Mouse (Mus musculus): Measurements from ENCODE around the gene Fam222a. TPM values are rescaled to one million over a fixed set of nuclear protein-coding genes. Genes with fewer than 3 reads are reported as not detected.
A peak's percentile ranks its signal among the peaks of the same experiment; 100 is the strongest.

Fam222a gene
- 1 to 10 TPM; 7.6 to 7.8 TPM for total RNA-seq (2021)
- long read RNA-seq, experiment 1, partial matches to known transcripts: 1 of 3 reads
- long read RNA-seq, experiment 1, other reads (novel, unspliced or antisense): 1 of 3 reads
- long read RNA-seq, experiment 2: 0 reads

DNA sequence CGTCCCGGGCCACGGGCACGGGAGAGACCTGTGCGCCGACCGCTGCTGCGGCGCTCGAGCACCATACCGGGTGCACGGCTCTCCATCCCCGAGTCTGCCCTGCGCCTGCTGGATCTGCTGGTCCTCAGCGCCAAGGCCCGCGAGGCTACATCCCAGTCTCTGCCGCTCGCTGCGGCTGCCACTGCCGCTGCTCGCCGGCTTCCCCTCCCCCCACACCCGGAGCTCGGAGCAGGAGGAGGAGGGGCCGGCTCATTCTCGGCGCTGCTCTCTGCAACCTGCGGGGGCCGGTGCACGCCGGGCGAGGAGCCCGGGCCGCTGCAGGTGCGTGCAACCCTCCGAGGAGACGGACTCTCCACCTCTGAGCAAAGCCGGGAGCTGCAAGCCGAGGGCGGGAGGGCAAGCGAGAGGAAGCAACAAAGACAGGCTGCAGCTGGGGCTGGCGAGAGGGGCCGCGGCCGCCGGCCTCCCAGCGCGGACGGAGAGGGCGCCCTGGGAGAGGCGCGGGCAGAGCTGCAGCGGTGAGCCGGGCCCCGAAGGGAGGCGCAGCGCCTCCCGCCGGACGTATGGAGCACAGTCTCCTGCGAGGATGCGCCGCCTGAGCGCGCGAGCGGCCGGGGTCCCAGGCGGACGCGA is at the start of gene Fam222a:
TSS of gene Fam222a (plus strand) at position 452 of the 633 bp plus-strand sequence.
- DNase-seq (ENCODE audit: low spot score in 2 of 2): peak; percentile 45 to 61

DNA sequence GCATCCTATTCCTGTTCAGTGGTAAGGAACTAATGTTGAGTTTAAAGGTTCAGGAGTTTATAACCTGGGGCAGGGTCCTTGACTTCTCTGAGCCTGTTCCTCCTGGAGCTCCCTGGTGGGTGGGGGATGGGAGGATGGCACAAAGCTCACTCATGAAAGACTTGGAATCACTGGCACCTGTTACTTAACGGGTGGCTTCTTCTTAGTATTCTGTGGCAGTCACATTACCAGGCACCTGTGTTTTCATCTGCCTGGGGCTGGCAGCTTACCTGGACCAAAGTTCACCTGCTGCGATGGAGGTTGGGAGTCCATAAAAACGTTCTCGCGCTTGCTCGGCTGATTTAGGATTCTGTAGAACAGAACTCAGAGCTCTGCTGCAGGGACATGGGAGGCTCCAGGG is 39.5 kb upstream of the Fam222a start:
- no peak for DNase-seq (ENCODE audit: low spot score in 2 of 2)

DNA sequence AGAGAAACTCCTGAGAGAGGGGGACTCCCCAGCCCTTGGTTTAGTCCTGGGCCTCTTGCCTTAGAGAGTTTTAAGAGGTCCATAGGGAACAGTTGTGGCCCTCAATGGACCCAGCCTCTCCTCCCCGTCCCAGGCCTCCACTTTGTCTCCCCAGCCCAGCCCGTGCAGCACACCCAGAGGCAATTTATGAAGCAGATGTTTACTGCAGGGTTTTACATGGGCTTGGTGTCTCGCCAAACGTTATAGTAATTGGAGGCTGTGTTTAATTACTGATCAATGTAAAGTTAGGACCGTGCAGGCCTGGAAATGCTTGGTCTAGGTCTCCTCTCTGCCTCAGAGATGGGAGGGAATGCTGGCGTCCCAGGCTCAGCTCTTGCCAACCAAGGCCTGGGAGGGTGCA is 37.5 kb upstream of the Fam222a start:
- no peak for DNase-seq (ENCODE audit: low spot score in 2 of 2)

DNA sequence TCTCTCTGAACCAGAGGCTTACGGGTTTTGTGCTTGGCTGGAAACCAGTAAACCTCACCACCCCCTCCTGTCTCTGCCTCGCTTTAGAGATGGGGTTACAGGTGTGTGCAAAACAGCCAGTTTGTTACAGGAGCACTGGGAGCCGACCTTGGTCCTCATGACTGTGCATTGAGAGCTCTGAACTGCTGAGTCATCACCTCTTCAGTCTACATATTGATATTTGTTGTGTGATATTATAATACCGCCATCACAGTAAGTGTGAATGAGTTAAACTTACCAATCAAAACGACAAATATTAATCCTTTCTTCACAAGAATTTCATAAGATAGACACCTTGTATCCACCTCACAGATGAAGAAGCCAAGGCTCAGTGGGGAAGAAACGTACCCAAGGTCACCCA is 35.8 kb upstream of the Fam222a start:
- DNase-seq (ENCODE audit: low spot score in 2 of 2): no peak

DNA sequence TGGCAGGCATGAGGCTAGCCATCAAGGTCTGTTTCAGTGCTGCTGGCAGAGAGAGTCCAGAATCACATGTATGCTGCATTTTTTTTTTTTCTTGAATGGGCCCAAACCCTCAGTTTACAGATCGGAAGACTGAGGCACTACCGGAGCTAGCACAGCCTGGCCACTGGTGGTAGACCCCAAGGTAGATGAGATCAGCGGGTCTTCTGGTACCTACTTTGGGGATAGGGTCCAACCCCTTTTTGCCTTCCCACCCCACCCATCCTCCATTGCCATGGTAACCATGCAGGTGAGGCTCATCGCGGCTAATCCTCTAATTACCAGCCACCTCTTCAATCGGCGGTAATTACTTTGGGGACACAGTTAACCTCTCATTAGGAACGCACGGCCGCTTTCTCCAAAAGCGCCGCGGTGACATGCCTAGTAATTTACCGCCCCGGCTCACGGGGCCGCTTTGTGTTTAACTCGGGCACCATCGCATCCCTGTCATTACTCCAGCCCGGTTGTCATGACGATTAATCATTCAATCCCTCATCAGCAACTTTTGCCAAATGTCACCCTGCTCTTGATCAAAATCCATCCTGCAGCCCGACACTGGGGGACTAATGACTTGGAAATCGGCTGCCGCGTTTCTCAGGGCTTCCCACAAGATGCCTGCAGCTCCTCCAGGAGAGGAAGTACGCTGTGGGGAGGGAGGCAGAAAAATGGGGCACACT is 30.4 kb upstream of the Fam222a start:
- DNase-seq (ENCODE audit: low spot score in 2 of 2): peak; percentile 19 to 45

DNA sequence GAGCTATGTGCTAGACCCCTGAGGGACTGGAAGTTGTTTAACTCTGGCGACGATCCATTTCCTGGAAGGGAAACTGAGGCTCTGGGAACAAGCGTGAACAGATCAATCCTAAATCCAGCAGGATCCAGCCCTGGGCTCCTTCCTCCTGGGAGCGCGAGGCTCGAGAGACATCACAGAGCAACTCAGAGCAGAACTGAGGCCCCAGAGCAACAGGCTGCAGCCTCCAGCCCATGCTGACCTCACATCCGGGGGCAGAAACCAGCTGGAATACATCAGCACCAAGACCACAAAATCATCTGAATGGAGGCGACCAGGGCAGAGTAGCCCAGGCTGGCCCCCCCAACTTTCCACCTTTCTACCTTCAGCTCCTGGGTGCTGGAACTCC is 29.8 kb upstream of the Fam222a start:
- DNase-seq (ENCODE audit: low spot score in 2 of 2): no peak

DNA sequence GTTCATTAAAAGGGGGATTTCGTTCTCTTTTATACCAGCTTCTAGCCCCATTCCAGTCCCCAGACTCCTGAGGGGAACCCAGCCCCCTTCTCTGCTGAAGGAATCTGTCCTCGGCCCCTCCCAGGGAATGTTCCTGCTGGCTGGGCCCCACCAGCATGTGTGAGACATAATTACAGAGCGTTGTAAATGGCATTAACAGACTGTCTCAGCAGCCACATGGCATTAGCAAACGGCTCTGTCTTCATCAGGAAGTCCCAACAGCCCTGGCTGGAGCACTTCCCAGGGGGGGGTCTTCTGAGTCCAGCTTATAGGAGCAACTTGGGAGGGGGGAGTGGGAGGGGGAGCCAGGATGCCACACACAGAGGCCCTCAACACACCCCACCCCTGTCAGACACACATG is 29.1 kb upstream of the Fam222a start:
- peak; percentile 12 to 30 for DNase-seq (ENCODE audit: low spot score in 2 of 2)

DNA sequence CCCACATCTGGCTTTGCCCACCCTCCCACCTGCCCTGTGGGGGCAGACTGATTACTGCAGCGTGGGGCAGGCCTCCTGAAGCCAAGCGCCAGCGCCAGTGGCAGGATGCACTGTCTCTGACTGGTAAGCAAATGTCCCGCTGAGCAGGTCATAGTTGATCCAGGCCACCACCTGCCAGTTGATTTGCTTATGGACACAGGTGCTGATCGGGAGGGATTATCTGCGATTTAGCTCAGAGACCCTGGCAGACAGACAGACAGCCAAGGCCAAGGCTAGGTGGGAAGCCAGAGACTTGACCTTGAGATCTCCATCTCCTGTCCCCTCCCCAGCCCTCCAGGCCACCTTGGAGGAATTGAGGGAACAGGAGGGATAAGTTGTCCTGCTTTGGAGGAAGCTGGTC is 28.1 kb upstream of the Fam222a start:
- DNase-seq (ENCODE audit: low spot score in 2 of 2): no peak

DNA sequence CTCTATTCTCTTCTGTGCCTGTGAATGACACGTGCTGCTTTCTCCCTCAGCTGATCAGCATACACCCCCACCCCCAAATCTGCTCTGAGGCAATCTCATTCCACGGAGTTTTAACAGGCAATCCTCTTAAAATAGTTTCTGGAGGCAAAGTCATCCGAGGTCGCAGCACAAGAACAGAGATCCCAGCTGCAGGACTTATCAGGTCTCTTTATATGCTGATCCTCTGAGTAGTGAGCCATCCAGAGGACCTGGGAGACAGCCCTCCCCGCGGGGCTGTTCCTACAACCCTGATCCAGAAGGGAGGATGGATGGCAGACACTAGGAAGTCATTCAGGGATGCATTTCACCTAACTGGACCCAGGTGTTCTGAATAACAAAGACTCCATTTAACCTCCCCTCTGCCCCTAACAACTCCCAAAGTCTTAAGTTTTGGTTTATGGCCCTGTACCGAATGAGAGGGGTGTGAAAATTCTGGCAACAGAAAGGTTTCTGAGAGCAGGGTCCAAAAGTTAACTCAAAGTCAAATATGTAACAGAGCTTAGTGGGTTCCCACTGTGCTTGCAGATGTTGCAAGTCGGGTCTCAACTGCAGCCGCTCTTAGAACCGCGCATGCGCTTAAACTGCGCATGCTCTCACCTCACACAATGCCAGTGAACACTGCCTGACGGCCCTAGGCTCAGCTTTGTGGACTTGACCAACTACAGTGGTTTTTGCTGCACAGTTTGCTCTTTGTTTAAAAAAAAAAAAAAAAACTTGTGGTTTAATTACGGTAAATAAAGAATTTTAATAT is 26.0 kb upstream of the Fam222a start:
- no peak for DNase-seq (ENCODE audit: low spot score in 2 of 2)

DNA sequence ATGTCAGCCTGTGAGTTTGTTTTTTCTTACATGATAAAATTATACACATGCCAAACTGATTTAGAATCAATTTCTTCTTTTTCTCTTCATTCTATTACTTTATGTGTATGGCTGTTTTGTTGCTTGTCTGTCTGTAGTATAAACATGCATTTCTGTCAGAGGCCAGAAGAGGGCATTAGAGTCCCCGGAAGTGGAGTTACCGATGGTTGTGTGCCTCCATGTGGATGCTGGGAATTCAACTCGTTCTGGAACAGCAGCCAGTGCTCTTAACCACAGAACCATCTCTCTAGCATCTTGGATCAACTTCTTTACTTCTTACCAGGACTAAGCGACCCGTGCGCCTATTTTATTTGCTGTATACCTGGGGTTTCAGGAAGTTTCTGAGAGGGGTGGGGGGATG is 24.2 kb upstream of the Fam222a start:
- DNase-seq (ENCODE audit: low spot score in 2 of 2): no peak

DNA sequence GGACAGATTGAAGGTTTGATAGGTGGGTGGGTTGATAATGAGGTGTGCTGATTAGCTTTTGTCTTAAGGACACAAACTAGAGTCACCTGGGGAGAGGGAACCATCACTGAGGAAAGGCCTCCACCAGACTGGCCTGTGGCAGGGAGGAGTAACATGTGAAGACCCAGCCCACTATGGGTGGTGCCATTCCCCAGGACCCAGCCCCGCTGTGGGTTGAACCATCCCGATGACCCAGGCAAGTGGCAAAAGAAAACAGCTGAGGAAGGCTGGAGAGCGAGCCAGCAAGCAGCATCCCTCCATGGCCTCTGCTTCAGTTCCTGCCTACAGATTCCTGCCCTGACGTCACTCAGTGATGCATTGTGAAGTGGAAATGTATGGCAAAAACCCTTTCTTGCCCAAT is 23.6 kb upstream of the Fam222a start:
- DNase-seq (ENCODE audit: low spot score in 2 of 2): no peak

DNA sequence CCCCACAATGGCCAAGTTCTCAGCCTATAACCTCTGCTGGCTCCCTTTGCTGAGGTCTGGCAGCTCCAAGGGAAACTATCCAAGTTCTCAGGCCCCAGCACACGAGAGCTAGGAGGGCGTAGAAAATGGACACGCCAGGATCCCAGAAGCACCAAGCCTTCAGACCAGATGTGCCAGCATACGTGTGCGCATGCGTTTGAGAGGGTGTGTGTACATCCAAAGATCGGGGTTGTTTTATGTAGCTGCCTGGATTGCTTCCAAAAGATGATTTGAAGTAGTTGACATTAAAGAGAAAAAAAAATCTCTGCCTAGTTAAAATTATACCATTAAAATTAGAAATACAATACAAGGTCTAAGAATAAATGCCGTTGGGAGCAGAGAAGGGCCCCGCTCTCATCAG is 22.7 kb upstream of the Fam222a start:
- no peak for DNase-seq (ENCODE audit: low spot score in 2 of 2)

DNA sequence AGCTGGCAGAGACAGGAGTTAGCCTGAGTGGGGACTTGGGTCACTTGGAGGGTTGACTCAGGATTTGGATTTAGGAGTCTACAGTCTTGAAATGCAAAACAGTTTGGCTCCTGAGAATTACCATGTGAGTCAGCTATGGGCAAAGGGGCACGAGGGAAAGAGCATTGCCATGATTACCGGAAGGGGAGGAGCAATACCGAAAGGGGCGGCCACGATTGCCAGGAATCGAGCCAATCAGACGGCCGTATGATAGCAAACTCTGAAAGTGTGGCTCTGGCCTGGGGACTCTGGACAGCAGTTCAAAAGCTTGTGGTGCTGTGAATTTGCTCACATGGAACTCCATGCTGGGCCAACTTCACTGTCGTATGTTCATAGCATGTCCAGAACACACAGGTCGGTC is 18.8 kb upstream of the Fam222a start:
- no peak for DNase-seq (ENCODE audit: low spot score in 2 of 2)

DNA sequence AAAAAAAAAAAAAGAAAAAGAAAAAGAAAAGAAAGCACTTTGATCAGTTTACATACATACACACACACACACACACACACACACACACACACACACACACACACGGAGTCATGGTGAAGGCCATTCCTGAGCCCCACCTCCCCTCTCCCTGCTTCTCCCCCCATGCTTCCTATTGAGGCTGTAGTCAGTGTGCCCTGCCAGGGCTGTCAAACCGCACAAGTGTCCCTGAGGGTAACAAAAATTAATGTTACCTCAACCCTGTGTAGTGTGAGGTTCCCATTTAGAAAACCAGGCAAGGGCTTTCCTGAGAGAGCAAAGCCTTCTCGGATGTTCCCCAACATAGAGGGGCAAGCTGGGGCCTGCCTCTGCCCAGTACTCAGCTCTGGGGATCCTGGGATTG is 18.0 kb upstream of the Fam222a start:
- DNase-seq (ENCODE audit: low spot score in 2 of 2): no peak

DNA sequence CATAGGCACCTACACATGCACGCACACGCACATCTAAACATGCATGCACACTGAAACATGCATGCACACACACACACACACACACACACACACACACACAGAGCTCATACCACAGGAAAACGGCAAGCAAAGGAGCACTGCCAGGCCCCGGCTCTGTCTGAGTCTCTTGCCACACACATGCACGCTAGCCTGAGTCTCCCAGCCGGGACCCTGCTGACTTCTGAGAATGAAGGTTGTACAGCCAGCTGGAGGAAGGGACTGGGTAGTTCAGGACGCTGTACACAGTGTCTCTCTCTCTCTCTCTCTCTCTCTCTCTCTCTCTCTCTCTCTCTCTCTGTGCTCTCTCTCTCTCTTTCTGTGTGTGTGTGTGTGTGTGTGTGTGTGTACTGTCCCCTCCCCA is 17.4 kb upstream of the Fam222a start:
- no peak for DNase-seq (ENCODE audit: low spot score in 2 of 2)

DNA sequence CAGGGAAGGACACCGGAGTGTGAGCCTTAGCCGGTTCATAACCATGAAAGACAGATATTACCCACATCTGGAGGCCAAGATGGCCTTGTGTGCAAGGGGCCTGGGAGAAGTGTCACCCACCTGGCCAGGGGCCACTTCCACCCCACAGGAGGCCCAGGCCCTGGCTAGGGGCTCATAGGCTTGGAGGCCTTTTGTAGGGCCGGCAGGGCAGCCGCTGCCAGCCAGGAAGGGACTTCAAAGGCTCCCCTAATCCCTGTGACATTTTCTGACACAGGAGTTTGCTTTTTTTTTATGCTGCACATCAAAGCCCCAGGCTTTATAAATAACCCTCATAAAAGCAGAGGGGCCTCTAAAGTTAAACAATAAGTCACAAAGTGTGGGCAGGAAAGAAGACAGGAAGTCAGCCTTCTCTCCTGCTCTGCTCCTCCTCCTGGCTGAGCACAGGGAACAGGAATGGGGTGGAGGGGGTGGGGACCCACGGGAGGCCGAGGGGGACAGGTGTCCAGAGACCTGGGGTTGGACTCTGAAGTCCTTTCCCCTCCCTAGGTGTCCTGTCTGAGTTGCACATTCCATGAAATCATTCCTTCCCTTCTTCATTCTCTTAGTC is 16.8 kb upstream of the Fam222a start:
- no peak for DNase-seq (ENCODE audit: low spot score in 2 of 2)

DNA sequence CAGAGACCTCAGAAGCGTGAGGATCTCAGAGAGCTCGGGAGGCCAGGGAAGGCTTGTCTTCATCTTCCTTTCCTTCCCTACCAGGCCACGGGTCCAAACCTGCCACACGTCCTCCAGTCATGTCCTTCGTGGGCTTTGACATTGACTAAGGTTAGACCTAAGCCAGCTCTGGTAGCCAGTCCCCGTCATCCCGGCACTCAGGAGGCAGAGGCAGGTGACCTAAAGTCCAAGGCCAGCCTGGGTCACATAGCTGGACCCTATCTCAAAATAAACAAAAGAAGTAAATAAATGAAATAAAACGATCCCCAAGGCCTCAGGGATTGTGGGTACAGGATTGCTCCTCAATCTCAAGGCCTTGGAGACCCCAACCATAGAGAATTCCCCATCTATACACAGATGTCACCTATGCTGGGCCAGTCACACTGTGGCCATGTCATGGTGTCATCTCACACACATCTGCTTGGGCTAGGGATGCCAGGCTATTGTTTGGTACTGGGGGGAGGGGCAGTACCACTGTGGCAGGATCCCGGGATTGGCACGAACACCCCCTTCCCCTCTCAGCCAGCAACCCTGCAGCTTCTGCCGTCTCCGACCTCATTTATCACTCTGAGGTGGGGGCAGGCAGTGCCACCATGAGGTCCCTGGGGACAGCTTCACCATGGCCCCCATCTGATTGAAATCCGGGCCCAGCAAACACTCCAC is 15.2 kb upstream of the Fam222a start:
- no peak for DNase-seq (ENCODE audit: low spot score in 2 of 2)

DNA sequence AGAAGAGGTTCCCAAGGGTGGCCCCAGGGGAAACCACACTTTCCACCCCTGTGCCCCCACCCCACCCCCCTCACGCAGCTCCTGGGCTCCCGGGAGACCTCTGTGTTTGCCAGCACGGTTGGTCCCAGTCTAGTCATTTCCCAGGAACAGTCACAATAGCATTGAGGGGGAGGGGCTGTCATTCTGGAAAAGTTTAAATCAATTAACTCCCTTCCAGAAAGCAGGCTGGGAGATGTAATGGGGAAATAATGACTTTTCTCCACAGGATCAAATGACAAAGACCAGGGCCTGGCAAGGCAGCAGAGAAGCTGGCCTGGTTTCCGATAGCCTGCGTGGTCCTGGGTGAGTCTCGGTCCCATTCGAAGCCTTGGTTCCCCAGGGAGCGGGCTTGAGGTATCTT is 14.1 kb upstream of the Fam222a start:
- DNase-seq (ENCODE audit: low spot score in 2 of 2): no peak

DNA sequence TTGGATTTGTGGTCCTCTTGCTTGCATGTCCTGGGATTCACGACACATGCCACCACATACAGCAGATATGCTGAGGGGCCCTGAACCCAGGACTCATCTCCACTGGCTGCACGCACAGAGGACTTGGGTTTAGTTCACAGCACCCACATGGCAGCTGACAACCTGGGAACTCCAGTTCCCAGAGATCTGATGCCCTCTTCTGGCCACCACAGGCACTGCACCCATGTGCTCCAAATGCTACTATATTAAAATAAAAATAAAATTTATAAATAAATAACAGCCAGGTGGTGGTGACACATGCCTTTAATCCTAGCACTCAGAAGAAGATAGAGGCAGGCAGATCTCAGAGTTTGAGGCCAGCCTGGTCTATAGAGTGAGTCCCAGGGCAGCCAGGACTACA is 12.4 kb upstream of the Fam222a start:
- DNase-seq (ENCODE audit: low spot score in 2 of 2): no peak

DNA sequence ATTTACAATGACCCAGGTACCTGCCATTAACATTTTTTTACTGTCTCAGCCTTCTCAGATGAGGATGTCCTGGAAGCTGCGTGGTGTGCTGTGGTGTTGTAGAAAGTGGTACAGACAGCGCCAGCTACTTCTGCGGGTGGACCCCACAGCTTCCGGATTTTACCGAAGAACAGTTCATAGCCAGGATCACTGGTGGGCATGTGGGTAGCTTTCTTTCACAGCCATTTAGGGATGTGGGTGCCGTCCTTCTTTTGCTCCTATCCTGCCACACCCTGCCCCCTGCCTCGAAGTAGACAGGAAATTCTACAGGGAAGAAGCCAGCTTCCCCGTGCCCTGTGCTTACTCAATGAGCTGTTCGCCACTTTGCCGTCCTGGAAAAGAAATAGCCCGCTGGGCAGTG is 11.7 kb upstream of the Fam222a start:
- no peak for DNase-seq (ENCODE audit: low spot score in 2 of 2)

Data from layer of hippocampus, postnatal 14 days (tissue).